Mouse (Mus musculus) splenic B cell, adult 2 months (primary cell): ENCODE measurements around the gene Slc9a6.

Experiments
- DNase-seq: peaks from one replicate; pipeline ENCODE4 v3.0.0-alpha.2; 2011; ENCODE audit warnings: low read depth, low spot score
- H3K27me3 ChIP-seq: 2 replicates; pipeline ENCODE4 v1.6.1; 2012; ENCODE audit warnings: mild to moderate bottlenecking, low read length, moderate library complexity, mixed read lengths; ENCODE audit not compliant: control insufficient read depth, poor library complexity, insufficient read depth, severe bottlenecking
- H3K36me3 ChIP-seq: 2 replicates; pipeline ENCODE4 v1.6.1; 2012; ENCODE audit warnings: mild to moderate bottlenecking, low read length, moderate library complexity, mixed read lengths; ENCODE audit not compliant: control insufficient read depth, poor library complexity, insufficient read depth, severe bottlenecking

Slc9a6 gene

DNA sequence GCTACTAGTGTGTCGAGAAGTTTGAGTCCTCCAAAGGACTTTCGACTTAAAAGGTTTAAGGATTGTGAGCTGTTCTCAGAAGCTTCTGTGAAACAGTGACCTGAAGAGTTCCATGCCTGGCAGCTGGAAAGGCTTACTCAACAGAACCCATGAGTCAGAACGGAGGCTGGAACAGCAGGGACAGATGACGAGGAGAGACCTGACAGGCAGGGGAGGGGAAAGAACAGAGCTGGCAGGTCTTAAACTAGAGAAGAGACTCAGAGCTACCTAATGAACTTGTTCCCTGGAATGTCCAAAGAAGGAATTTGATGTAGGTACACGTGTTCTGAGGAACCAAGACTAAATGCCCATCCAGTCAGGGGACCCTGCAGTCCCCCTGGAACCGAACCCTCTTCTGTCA is 41.3 kb downstream of the Slc9a6 start:
- no peaks in the 10 kb centered on the region for H3K36me3 ChIP-seq
- H3K27me3 ChIP-seq: no peaks in the 10 kb centered on the region
- no peak for DNase-seq

DNA sequence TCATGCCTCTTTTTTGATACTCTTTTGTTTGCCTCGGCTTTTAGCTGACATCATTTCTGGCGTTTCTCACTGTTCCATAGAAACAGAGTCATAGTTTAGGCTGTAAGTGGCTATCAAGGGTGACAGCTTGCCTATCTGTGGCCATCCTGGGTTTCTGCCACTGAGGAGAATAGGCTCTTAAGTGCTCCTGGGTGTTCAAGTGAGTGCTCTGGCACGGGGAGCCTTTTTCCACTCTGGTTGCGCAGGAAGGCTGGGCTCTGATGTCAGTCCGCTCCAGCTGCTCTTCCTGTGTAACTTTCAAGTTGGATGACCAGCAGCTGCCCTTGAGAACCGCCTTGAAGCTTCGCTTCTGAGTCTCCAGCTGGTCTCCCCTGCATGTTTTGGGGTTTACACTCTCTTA is 42.2 kb downstream of the Slc9a6 start:
- no peak for DNase-seq
- Histone ChIP-seq H3K36me3 (no peaks in the 10 kb centered on the region), H3K27me3 (no peaks in the 10 kb centered on the region)

DNA sequence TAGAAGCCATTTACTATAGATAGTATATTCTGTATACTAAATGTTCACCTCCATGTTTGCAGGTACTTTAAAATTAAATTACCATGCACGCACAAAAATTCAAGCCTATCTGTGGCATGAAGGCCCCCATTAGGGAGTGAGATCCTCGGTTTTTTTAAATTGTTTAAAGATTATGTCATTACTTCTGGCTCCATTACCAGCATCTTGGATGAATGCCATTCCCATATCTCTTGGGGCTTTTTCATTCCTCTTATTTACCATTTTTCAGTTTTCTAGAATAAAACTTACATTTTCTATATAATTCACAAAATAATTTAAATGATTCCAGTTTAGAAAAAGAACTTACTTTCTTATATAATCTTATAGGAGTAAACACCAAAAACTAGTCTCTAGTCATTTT is 46.1 kb downstream of the Slc9a6 start:
- no peak for DNase-seq
- Histone ChIP-seq H3K36me3 (no peaks in the 10 kb centered on the region), H3K27me3 (no peaks in the 10 kb centered on the region)

- no peaks in the 10 kb centered on the region for H3K36me3 ChIP-seq
- no peak for DNase-seq
- H3K27me3 ChIP-seq: no peaks in the 10 kb centered on the region
Observed at GRCm38 (mm10) chrX:56659286-56659685, 49.7 kb downstream of the Slc9a6 start.

DNA sequence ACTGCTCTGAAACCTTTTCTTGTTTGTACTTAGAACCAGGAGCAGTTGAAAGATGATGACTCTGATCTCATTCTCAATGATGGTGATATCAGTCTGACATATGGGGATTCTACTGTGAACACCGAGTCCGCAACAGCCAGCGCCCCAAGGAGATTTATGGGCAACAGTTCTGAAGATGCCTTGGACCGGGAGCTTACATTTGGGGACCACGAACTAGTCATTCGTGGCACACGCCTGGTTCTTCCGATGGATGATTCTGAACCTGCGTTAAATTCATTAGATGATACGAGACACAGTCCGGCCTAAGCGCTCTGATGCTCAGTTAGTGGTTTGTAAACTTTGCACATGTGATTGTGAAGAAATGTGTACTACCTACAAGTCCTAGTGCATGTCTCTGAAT is 51.6 kb downstream of the Slc9a6 start:
- Histone ChIP-seq H3K36me3 (no peaks in the 10 kb centered on the region), H3K27me3 (no peaks in the 10 kb centered on the region)
- DNase-seq: no peak

DNA sequence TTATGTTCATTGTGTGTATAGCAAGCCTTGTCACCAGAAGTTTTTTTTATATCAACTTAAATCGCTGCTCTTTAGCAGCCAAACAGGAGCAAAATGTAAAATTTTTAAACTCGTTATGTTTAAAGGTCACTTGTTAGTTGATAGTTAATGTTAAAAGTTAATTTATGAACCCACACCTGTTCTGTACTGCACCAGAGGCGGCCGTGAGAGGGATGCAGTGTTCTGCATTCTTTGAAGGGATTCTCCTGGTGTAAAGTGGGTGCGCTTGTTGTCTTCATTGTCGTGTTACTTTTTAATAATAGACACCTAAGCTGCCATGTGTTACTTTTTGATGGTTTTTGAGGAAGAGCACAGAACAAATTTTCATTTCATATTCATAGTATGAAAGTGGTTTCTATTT is 52.8 kb downstream of the Slc9a6 start:
- H3K27me3 ChIP-seq: no peaks in the 10 kb centered on the region
- H3K36me3 ChIP-seq: no peaks in the 10 kb centered on the region
- DNase-seq: no peak

DNA sequence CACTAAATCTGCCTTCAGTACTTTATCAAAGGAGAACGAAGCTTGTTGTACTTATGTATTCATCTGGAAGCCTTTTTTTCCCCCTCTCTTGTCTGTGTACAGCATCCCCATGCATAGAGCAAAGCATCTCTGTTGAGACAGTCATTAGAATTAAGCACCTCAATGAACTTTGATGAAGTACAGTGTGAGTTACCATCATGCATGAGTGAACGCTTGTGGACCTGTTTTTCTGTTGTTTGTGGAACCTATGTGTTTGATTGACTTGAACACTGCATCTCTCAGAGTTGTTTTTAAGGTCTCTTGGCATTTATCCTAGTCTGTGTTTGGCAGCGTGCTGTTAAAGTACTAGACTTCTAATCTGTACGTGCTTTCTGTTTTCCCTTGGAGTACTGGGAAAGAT is 53.8 kb downstream of the Slc9a6 start:
- no peak for DNase-seq
- H3K27me3 ChIP-seq: no peaks in the 10 kb centered on the region
- no peaks in the 10 kb centered on the region for H3K36me3 ChIP-seq

- Histone ChIP-seq H3K36me3 (no peaks in the 10 kb centered on the region), H3K27me3 (no peaks in the 10 kb centered on the region)
- DNase-seq: no peak
Observed at GRCm38 (mm10) chrX:56665226-56665973, 55.8 kb downstream of the Slc9a6 start.

DNA sequence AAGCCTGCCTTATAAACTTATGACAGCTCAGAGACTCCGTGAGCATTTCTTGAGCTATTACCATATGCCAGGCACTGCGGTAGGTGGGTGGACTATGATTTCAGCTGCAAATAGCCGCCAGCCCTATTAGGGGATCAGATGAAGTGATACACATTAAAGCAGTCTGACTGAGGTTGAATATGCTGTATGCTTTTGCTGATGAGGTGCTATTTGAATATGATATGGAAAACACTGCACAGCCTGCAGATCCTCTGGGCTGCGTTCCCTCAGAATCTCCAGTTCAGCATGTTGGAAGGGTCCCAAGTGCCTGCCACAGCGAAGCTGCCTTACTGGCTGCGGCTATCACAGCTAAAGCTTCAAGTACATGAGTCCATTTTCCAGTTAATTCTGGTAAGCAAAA is 57.7 kb downstream of the Slc9a6 start:
- Histone ChIP-seq H3K27me3 (no peaks in the 10 kb centered on the region), H3K36me3 (no peaks in the 10 kb centered on the region)
- no peak for DNase-seq

DNA sequence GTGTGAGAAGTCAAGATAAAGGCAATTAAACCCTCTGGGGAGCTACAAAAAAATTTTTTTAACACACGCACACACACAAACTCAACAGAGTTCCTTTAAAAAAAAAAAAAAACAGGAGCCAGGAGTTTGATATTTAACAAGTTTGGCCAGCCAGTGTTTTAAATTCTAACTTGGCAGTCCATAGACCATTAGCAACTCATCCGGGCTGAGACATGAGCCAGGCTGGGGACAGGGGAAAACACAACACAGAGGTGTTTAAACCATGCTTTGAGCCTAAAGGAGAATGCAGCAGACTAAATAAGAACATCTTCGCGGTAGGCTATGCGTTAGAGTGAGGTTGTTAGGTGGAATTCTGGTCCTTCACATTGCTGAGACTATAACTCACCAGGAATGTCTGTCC is 58.5 kb downstream of the Slc9a6 start:
- Histone ChIP-seq H3K36me3 (no peaks in the 10 kb centered on the region), H3K27me3 (no peaks in the 10 kb centered on the region)
- DNase-seq: no peak

GRCm38 (mm10) chrX:56668501-56668900 is 58.9 kb downstream of the Slc9a6 start:
- H3K36me3 ChIP-seq: no peaks in the 10 kb centered on the region
- H3K27me3 ChIP-seq: no peaks in the 10 kb centered on the region
- no peak for DNase-seq

DNA sequence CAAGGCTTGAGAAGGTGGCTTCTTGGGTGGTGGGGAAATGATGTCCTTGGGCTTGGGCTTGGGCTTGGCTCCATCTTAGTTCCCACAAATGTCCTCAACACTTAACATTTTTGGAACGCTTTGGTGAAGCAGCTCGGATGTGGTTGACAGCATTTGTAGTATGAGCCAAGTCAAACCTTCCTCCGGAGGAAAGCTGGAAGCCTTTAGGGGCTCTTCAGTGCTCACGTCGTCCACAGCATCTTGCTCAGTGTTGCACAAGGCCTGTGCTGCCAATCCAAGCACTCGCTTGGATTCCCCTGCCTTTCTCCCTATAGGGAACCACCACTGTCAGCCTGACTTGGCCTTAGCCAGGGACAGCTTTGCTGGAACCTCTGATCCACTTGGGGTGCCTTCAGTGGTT is 66.0 kb downstream of the Slc9a6 start:
- DNase-seq: no peak
- Histone ChIP-seq H3K27me3 (no peaks in the 10 kb centered on the region), H3K36me3 (no peaks in the 10 kb centered on the region)

DNA sequence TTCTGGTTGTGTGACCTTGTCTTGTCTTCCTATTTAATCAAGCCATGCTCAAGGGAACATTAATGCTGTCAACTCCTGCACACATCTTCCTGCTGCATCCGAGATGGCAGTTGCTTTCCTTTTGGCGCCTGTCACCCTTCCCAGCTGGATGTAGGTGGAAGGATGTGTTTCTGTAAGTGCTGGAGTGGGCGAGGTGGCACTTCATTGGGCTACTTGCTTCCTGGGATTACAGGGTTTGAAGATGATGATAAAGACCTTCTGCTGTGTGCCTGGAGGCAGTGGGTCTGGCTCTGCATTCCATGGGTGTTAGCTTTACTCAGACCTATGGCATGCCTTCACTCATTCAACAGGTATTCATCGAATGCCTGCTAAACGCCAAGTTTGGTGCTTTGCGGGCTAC is 68.2 kb downstream of the Slc9a6 start:
- no peaks in the 10 kb centered on the region for H3K27me3 ChIP-seq
- no peaks in the 10 kb centered on the region for H3K36me3 ChIP-seq
- DNase-seq: no peak

- no peaks in the 10 kb centered on the region for H3K36me3 ChIP-seq
Observed at GRCm38 (mm10) chrX:56679066-56679465, 69.5 kb downstream of the Slc9a6 start.

DNA sequence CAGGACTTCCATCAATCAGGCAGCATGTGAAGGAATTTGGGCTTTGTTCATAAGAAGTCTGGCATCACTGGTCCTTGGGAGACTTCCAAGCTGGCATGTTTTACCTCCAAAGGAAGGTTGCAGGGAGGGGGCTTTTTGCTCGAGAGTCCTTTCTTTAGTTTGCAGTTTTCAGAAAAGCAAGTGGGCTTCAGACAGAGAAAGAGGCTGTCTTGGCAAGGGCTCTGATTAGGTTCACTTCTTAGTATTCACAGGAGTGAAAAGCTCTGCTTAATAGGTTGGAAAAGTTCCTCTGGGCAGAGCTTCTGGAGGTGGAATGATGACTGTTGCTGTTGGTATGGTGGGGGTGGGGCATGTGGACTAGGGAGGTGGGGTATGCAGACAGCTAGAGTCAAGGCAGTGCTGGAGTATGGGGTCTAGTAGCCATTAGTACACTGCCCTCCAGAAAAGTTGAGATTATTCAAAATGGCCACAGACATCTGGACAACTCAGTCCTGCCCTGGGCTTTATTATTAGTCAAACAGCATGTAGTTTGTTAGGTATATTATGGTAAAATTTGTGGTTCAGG is 72.7 kb downstream of the Slc9a6 start:
- Histone ChIP-seq H3K36me3 (no peaks in the 10 kb centered on the region), H3K27me3 (no peaks in the 10 kb centered on the region)
- no peak for DNase-seq

More at GRCm38 (mm10) chrX:56679066-56679465, 69.5 kb downstream of the Slc9a6 start:
- no peak for DNase-seq
- H3K27me3 ChIP-seq: no peaks in the 10 kb centered on the region

DNA sequence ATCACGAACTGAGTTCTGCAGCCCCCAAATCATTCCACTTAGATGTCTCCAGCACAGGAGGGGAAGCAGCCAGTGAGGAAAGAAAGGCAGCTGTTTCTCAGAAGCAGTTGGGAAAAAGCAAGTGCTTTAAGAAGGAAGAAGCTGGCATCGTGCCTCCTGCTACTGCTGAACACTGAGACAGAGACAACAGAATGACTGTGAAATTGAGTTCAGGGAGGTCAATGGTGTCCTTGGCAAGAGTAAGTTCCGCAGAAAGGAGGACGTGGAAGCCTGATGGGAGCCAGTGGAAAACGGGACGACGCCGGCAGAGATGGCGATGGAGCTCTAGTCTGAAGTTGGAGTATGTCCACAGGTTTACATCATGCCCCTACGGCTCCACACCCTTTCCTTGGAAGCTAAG is 74.0 kb downstream of the Slc9a6 start:
- no peaks in the 10 kb centered on the region for H3K27me3 ChIP-seq
- DNase-seq: no peak

More for the DNA sequence above, 74.0 kb downstream of the Slc9a6 start:
- no peaks in the 10 kb centered on the region for H3K36me3 ChIP-seq
